Mouse (Mus musculus) cerebellum, adult 8-10 months (tissue): ENCODE measurements around the gene Etv6.

Experiments
- DNase-seq: peaks from one replicate; pipeline ENCODE4 v3.0.0; 2022

Gene Etv6

GRCm38 (mm10) chr6:134045092-134045868, 9.8 kb downstream of the Etv6 start:
- DNase-seq = no peak

GRCm38 (mm10) chr6:134046136-134046535, 10.6 kb downstream of the Etv6 start:
- no peak for DNase-seq

- no peak for DNase-seq
Measured at GRCm38 (mm10) chr6:134047249-134047648, 11.7 kb downstream of the Etv6 start.

GRCm38 (mm10) chr6:134047974-134048373, 12.5 kb downstream of the Etv6 start:
- DNase-seq = no peak

- DNase-seq = no peak
Measured at GRCm38 (mm10) chr6:134048965-134049364, 13.5 kb downstream of the Etv6 start.

- no peak for DNase-seq
Measured at GRCm38 (mm10) chr6:134050466-134050865, 15.0 kb downstream of the Etv6 start.

- DNase-seq = no peak
Measured at GRCm38 (mm10) chr6:134051950-134052349, 16.4 kb downstream of the Etv6 start.

GRCm38 (mm10) chr6:134053146-134053545, 17.6 kb downstream of the Etv6 start:
- DNase-seq = no peak

GRCm38 (mm10) chr6:134053566-134053965, 18.1 kb downstream of the Etv6 start:
- no peak for DNase-seq

GRCm38 (mm10) chr6:134055588-134055987, 20.1 kb downstream of the Etv6 start:
- DNase-seq = no peak

GRCm38 (mm10) chr6:134058451-134058850, 23.0 kb downstream of the Etv6 start:
- DNase-seq = no peak

- no peak for DNase-seq
Measured at GRCm38 (mm10) chr6:134058886-134059551, 23.5 kb downstream of the Etv6 start.

- no peak for DNase-seq
Measured at GRCm38 (mm10) chr6:134059552-134059891, 24.0 kb downstream of the Etv6 start.

GRCm38 (mm10) chr6:134060036-134060435, 24.5 kb downstream of the Etv6 start:
- DNase-seq = no peak

GRCm38 (mm10) chr6:134060811-134061210, 25.3 kb downstream of the Etv6 start:
- no peak for DNase-seq

- DNase-seq = no peak
Measured at GRCm38 (mm10) chr6:134065018-134065725, 29.7 kb downstream of the Etv6 start.

GRCm38 (mm10) chr6:134066112-134066511, 30.6 kb downstream of the Etv6 start:
- no peak for DNase-seq

GRCm38 (mm10) chr6:134066996-134067395, 31.5 kb downstream of the Etv6 start:
- DNase-seq = no peak

GRCm38 (mm10) chr6:134067536-134067935, 32.0 kb downstream of the Etv6 start:
- no peak for DNase-seq

- no peak for DNase-seq
Measured at GRCm38 (mm10) chr6:134072439-134072838, 36.9 kb downstream of the Etv6 start.

- no peak for DNase-seq
Measured at GRCm38 (mm10) chr6:134072906-134073305, 37.4 kb downstream of the Etv6 start.

- no peak for DNase-seq
Measured at GRCm38 (mm10) chr6:134074353-134074752, 38.9 kb downstream of the Etv6 start.

- no peak for DNase-seq
Measured at GRCm38 (mm10) chr6:134075031-134075430, 39.5 kb downstream of the Etv6 start.

GRCm38 (mm10) chr6:134078016-134078415, 42.5 kb downstream of the Etv6 start:
- DNase-seq = no peak
